Mouse (Mus musculus): ENCODE measurements at regions not wholly inside any gene's neighbourhood (a gene's known extent, or its start where the extent isn't known, plus 50 kb on each side); places are given as distances from the start of the nearest gene placed in this dataset.

GRCm38 (mm10) chr9:52368080-52368479 lies 199.7 kb upstream of the Zc3h12c start:
- H3K9me3 ChIP-seq (replicated peaks; ENCODE audit: control insufficient read depth, low read length), result no peaks in the 10 kb centered on the region
- no peaks in the 10 kb centered on the region for H3K36me3 ChIP-seq (ENCODE audit: control insufficient read depth, insufficient read depth, low read length)
- no peak for DNase-seq (ENCODE audit: low spot score)
- no peak overlapping the region for H3K27ac ChIP-seq (ENCODE audit: low read depth, low read length)
- no peak overlapping the region for H3K4me3 ChIP-seq (ENCODE audit: low read depth, low read length)
- no peak overlapping the region for H3K4me2 ChIP-seq (ENCODE audit: low read length)
- H3K4me1 ChIP-seq (ENCODE audit: control insufficient read depth, insufficient read depth, low read length), result peaks cover 8% of the 10 kb centered on the region; the same call in 1 of the 2 replicates
- no peaks in the 10 kb centered on the region for H3K27me3 ChIP-seq (replicated peaks; ENCODE audit: control insufficient read depth, insufficient read depth, low read length)
- H3K9ac ChIP-seq (ENCODE audit: low read length), result no peak overlapping the region
- WGBS, result 84% methylated on average over 3 of the region's 3 CpGs
- ATAC-seq, result no peak

GRCm38 (mm10) chr9:52366046-52366445 lies 197.7 kb upstream of the Zc3h12c start:
- Histone ChIP-seq H3K9ac (ENCODE audit: low read length) (no peak overlapping the region), H3K4me2 (ENCODE audit: low read length) (no peak overlapping the region), H3K4me3 (ENCODE audit: low read depth, low read length) (no peak overlapping the region), H3K4me1 (ENCODE audit: control insufficient read depth, insufficient read depth, low read length) (peaks cover 8% of the 10 kb centered on the region; the same call in 1 of the 2 replicates), H3K9me3 (replicated peaks; ENCODE audit: control insufficient read depth, low read length) (no peaks in the 10 kb centered on the region), H3K36me3 (ENCODE audit: control insufficient read depth, insufficient read depth, low read length) (no peaks in the 10 kb centered on the region), H3K27me3 (replicated peaks; ENCODE audit: control insufficient read depth, insufficient read depth, low read length) (no peaks in the 10 kb centered on the region), H3K27ac (ENCODE audit: low read depth, low read length) (no peak overlapping the region)
- ATAC-seq (no peak), DNase-seq (ENCODE audit: low spot score) (no peak)
- 32% methylated on average over 9 of the region's 9 CpGs for WGBS

- no peak overlapping the region for H3K4me3 ChIP-seq (ENCODE audit: low read depth, low read length)
- no peak overlapping the region for H3K27ac ChIP-seq (ENCODE audit: low read depth, low read length)
- H3K4me2 ChIP-seq (ENCODE audit: low read length), result no peak overlapping the region
- no peak overlapping the region for H3K9ac ChIP-seq (ENCODE audit: low read length)
- no peaks in the 10 kb centered on the region for H3K9me3 ChIP-seq (replicated peaks; ENCODE audit: control insufficient read depth, low read length)
- DNase-seq (ENCODE audit: low spot score), result no peak
- H3K4me1 ChIP-seq (ENCODE audit: control insufficient read depth, insufficient read depth, low read length), result peaks cover 3% of the 10 kb centered on the region; the same call in 1 of the 2 replicates
- H3K36me3 ChIP-seq (ENCODE audit: control insufficient read depth, insufficient read depth, low read length), result no peaks in the 10 kb centered on the region
- no peak for ATAC-seq
- WGBS, result 91% methylated on average over 2 of the region's 2 CpGs
- no peaks in the 10 kb centered on the region for H3K27me3 ChIP-seq (replicated peaks; ENCODE audit: control insufficient read depth, insufficient read depth, low read length)
These were observed 193.2 kb upstream of the Zc3h12c start for GRCm38 (mm10) chr9:52361599-52361998.

- DNase-seq (ENCODE audit: low spot score), result no peak
- no peaks in the 10 kb centered on the region for H3K36me3 ChIP-seq (ENCODE audit: control insufficient read depth, insufficient read depth, low read length)
These were observed 191.0 kb upstream of the Zc3h12c start for GRCm38 (mm10) chr9:52359416-52359815.

GRCm38 (mm10) chr9:52356549-52356948 lies 188.2 kb upstream of the Zc3h12c start:
- DNase-seq (ENCODE audit: low spot score) (no peak), ATAC-seq (no peak)
- no peak overlapping the region for H3K9ac ChIP-seq (ENCODE audit: low read length)
- no peaks in the 10 kb centered on the region for H3K9me3 ChIP-seq (replicated peaks; ENCODE audit: control insufficient read depth, low read length)
- WGBS, result 89% methylated on average over 3 of the region's 3 CpGs
- no peak overlapping the region for H3K4me3 ChIP-seq (ENCODE audit: low read depth, low read length)
- no peaks in the 10 kb centered on the region for H3K36me3 ChIP-seq (ENCODE audit: control insufficient read depth, insufficient read depth, low read length)
- H3K4me1 ChIP-seq (ENCODE audit: control insufficient read depth, insufficient read depth, low read length), result peaks cover 3% of the 10 kb centered on the region; the same call in 1 of the 2 replicates
- H3K27me3 ChIP-seq (replicated peaks; ENCODE audit: control insufficient read depth, insufficient read depth, low read length), result no peaks in the 10 kb centered on the region
- H3K27ac ChIP-seq (ENCODE audit: low read depth, low read length), result no peak overlapping the region
- no peak overlapping the region for H3K4me2 ChIP-seq (ENCODE audit: low read length)

More at GRCm38 (mm10) chr9:52359416-52359815, 191.0 kb upstream of the Zc3h12c start:
- H3K9ac ChIP-seq (ENCODE audit: low read length), result no peak overlapping the region
- no peak overlapping the region for H3K4me2 ChIP-seq (ENCODE audit: low read length)
- ATAC-seq, result no peak
- H3K4me1 ChIP-seq (ENCODE audit: control insufficient read depth, insufficient read depth, low read length), result peaks cover 3% of the 10 kb centered on the region; the same call in 1 of the 2 replicates
- H3K9me3 ChIP-seq (replicated peaks; ENCODE audit: control insufficient read depth, low read length), result no peaks in the 10 kb centered on the region
- no peak overlapping the region for H3K27ac ChIP-seq (ENCODE audit: low read depth, low read length)
- no peak overlapping the region for H3K4me3 ChIP-seq (ENCODE audit: low read depth, low read length)
- 72% methylated on average over 3 of the region's 3 CpGs for WGBS
- H3K27me3 ChIP-seq (replicated peaks; ENCODE audit: control insufficient read depth, insufficient read depth, low read length), result no peaks in the 10 kb centered on the region

- Histone ChIP-seq H3K4me1 (ENCODE audit: control insufficient read depth, insufficient read depth, low read length) (peaks cover 3% of the 10 kb centered on the region; the same call in 1 of the 2 replicates), H3K27ac (ENCODE audit: low read depth, low read length) (no peak overlapping the region), H3K4me3 (ENCODE audit: low read depth, low read length) (no peak overlapping the region), H3K27me3 (replicated peaks; ENCODE audit: control insufficient read depth, insufficient read depth, low read length) (no peaks in the 10 kb centered on the region), H3K9ac (ENCODE audit: low read length) (no peak overlapping the region), H3K4me2 (ENCODE audit: low read length) (no peak overlapping the region), H3K36me3 (ENCODE audit: control insufficient read depth, insufficient read depth, low read length) (no peaks in the 10 kb centered on the region), H3K9me3 (replicated peaks; ENCODE audit: control insufficient read depth, low read length) (no peaks in the 10 kb centered on the region)
- DNase-seq (ENCODE audit: low spot score) (no peak), ATAC-seq (no peak)
- 80% methylated on average over 10 of the region's 10 CpGs for WGBS
These were observed 187.0 kb upstream of the Zc3h12c start for GRCm38 (mm10) chr9:52355187-52355982.

GRCm38 (mm10) chr9:52348536-52349527 lies 180.5 kb upstream of the Zc3h12c start:
- no peaks in the 10 kb centered on the region for H3K36me3 ChIP-seq (ENCODE audit: control insufficient read depth, insufficient read depth, low read length)
- no peaks in the 10 kb centered on the region for H3K27me3 ChIP-seq (replicated peaks; ENCODE audit: control insufficient read depth, insufficient read depth, low read length)
- ATAC-seq (no peak), DNase-seq (ENCODE audit: low spot score) (no peak)
- H3K4me1 ChIP-seq (ENCODE audit: control insufficient read depth, insufficient read depth, low read length), result no peaks in the 10 kb centered on the region
- 71% methylated on average over 7 of the region's 7 CpGs for WGBS
- H3K4me3 ChIP-seq (ENCODE audit: low read depth, low read length), result no peak overlapping the region
- H3K9ac ChIP-seq (ENCODE audit: low read length), result no peak overlapping the region
- no peak overlapping the region for H3K4me2 ChIP-seq (ENCODE audit: low read length)
- no peak overlapping the region for H3K27ac ChIP-seq (ENCODE audit: low read depth, low read length)
- H3K9me3 ChIP-seq (replicated peaks; ENCODE audit: control insufficient read depth, low read length), result no peaks in the 10 kb centered on the region

GRCm38 (mm10) chr9:52344177-52344877 lies 176.0 kb upstream of the Zc3h12c start:
- ATAC-seq, result no peak
- H3K4me2 ChIP-seq (ENCODE audit: low read length), result no peak overlapping the region
- H3K9ac ChIP-seq (ENCODE audit: low read length), result no peak overlapping the region
- no peak overlapping the region for H3K4me3 ChIP-seq (ENCODE audit: low read depth, low read length)
- no peaks in the 10 kb centered on the region for H3K27me3 ChIP-seq (replicated peaks; ENCODE audit: control insufficient read depth, insufficient read depth, low read length)
- no peaks in the 10 kb centered on the region for H3K9me3 ChIP-seq (replicated peaks; ENCODE audit: control insufficient read depth, low read length)
- H3K27ac ChIP-seq (ENCODE audit: low read depth, low read length), result no peak overlapping the region
- no peak for DNase-seq (ENCODE audit: low spot score)
- WGBS, result 89% methylated on average over 2 of the region's 2 CpGs
- H3K36me3 ChIP-seq (ENCODE audit: control insufficient read depth, insufficient read depth, low read length), result no peaks in the 10 kb centered on the region
- no peaks in the 10 kb centered on the region for H3K4me1 ChIP-seq (ENCODE audit: control insufficient read depth, insufficient read depth, low read length)

Measured in forebrain, embryonic 14.5 days (tissue).